ENCODE assay signal across 24 mouse cellular contexts in genomic region chr15:25918641-25919040, GRCm38 (mm10).
DNase-seq lines count a peak whose midpoint lies in the region; ATAC-seq and TF ChIP-seq lines count a peak whose summit lies in the region.
"Had no signal": no experiment of that assay in that cellular context is flagged by ENCODE, and none has a peak within 500 bp of the region (broad histone marks: within the 10 kb centered on the region; RNA-seq: fewer than 3 reads in every experiment).

No protein-coding gene starts in this region.

- no peak for ATAC-seq in liver, embryonic 12.5 days
- no peak for ATAC-seq in heart, embryonic 13.5 days (ENCODE audit: extremely low read depth, insufficient number of reproducible peaks, low FRiP score, low TSS enrichment)
- ATAC-seq: forebrain, embryonic 13.5 days; midbrain, embryonic 15.5 days had no signal

- peak; percentile 35 for DNase-seq in adrenal gland, postnatal 10 days
- no peak for DNase-seq in adrenal gland, postnatal 25 days
- DNase-seq in liver, adult 2 months (ENCODE audit: extremely low read depth, low read depth, low spot score) = peak; percentile 47
- peak; percentile 50 for DNase-seq in skeletal muscle tissue, adult 2 months (ENCODE audit: low read depth, low spot score)
- DNase-seq in c-Kit-positive CD71-positive TER-119-positive erythroid progenitor cells, embryonic 14.5 days (ENCODE audit: low spot score) = no peak
- DNase-seq: cerebellum, adult 9-10 months; kidney, adult 11 months; kidney, postnatal 36 days; layer of hippocampus, postnatal 36 days; lung, embryonic 14.5 days; retina, postnatal 1 day; right cerebral cortex, postnatal 25 days; thymus, postnatal 25 days had no signal

- no peaks in the 10 kb centered on the region for H3K79me2 ChIP-seq in liver, adult 2 months (ENCODE audit: control insufficient read depth, insufficient read depth, low read length)

- no peak overlapping the region for H3K27ac ChIP-seq in liver, adult 2 months (replicated peaks; ENCODE audit: insufficient read depth, low read depth, low read length)
- H3K27ac ChIP-seq in liver, embryonic 12.5 days = no peak overlapping the region
- H3K27ac ChIP-seq in heart, embryonic 13.5 days (replicated peaks) = peak overlapping the region; percentile 85
- H3K27ac ChIP-seq: forebrain, embryonic 13.5 days; hindbrain, embryonic 13.5 days; kidney, embryonic 15.5 days; limb, embryonic 13.5 days; liver, embryonic 14.5 days; midbrain, embryonic 15.5 days; neural tube, embryonic 13.5 days had no signal

- TF ChIP-seq CTCF in liver, adult 2 months (IDR thresholded peaks at IDR 0.05; ENCODE audit: low read depth, low read length) = no peak

- H3K4me1 ChIP-seq in liver, adult 2 months (ENCODE audit: control insufficient read depth, insufficient read depth, low read length) = peaks cover 9% of the 10 kb centered on the region
- no peaks in the 10 kb centered on the region for H3K4me1 ChIP-seq in liver, embryonic 12.5 days
- H3K4me1 ChIP-seq in heart, embryonic 13.5 days = peaks cover 79% of the 10 kb centered on the region
- H3K4me1 ChIP-seq: forebrain, embryonic 13.5 days; megakaryocyte, embryonic 14.5 days; neural tube, embryonic 13.5 days had no signal

- H3K9me3 ChIP-seq in liver, embryonic 12.5 days (replicated peaks) = no peaks in the 10 kb centered on the region
- no peaks in the 10 kb centered on the region for H3K9me3 ChIP-seq in heart, embryonic 13.5 days
- H3K9me3 ChIP-seq: forebrain, embryonic 13.5 days; hindbrain, embryonic 13.5 days; kidney, embryonic 15.5 days; limb, embryonic 13.5 days; megakaryocyte, embryonic 14.5 days; midbrain, embryonic 15.5 days; neural tube, embryonic 13.5 days had no signal

- no peak for TF ChIP-seq POLR2A in liver, adult 2 months (IDR thresholded peaks at IDR 0.05; ENCODE audit: extremely low read depth, insufficient read depth, low read length)

- H3K36me3 ChIP-seq in liver, adult 2 months (ENCODE audit: control insufficient read depth, insufficient read depth, low read length) = no peaks in the 10 kb centered on the region
- H3K36me3 ChIP-seq in liver, embryonic 12.5 days = no peaks in the 10 kb centered on the region
- no peaks in the 10 kb centered on the region for H3K36me3 ChIP-seq in heart, embryonic 13.5 days
- H3K36me3 ChIP-seq: hindbrain, embryonic 13.5 days; kidney, embryonic 15.5 days; limb, embryonic 13.5 days; midbrain, embryonic 15.5 days; neural tube, embryonic 13.5 days had no signal

- H3K9ac ChIP-seq in liver, adult 2 months (ENCODE audit: low read depth, low read length) = no peak overlapping the region
- H3K9ac ChIP-seq in liver, embryonic 12.5 days = no peak overlapping the region
- H3K9ac ChIP-seq in heart, embryonic 13.5 days = no peak overlapping the region
- H3K9ac ChIP-seq: forebrain, embryonic 13.5 days; hindbrain, embryonic 13.5 days; kidney, embryonic 15.5 days; limb, embryonic 13.5 days; liver, embryonic 14.5 days; lung, embryonic 14.5 days; midbrain, embryonic 15.5 days; neural tube, embryonic 13.5 days had no signal

- no peak overlapping the region for H3K4me2 ChIP-seq in liver, embryonic 12.5 days
- H3K4me2 ChIP-seq in heart, embryonic 13.5 days = no peak overlapping the region
- H3K4me2 ChIP-seq: forebrain, embryonic 13.5 days; hindbrain, embryonic 13.5 days; kidney, embryonic 15.5 days; limb, embryonic 13.5 days; lung, embryonic 14.5 days; midbrain, embryonic 15.5 days; neural tube, embryonic 13.5 days had no signal

- no peaks in the 10 kb centered on the region for H3K27me3 ChIP-seq in liver, adult 2 months (ENCODE audit: control insufficient read depth, insufficient read depth, low read length)
- H3K27me3 ChIP-seq in liver, embryonic 12.5 days (replicated peaks) = no peaks in the 10 kb centered on the region
- no peaks in the 10 kb centered on the region; the same call in 1 of the 2 replicates for H3K27me3 ChIP-seq in heart, embryonic 13.5 days (replicated peaks)
- H3K27me3 ChIP-seq: forebrain, embryonic 13.5 days; hindbrain, embryonic 13.5 days; kidney, embryonic 15.5 days; limb, embryonic 13.5 days; megakaryocyte, embryonic 14.5 days; midbrain, embryonic 15.5 days; neural tube, embryonic 13.5 days had no signal

- H3K4me3 ChIP-seq in liver, adult 2 months (ENCODE audit: insufficient read depth, low read depth, low read length) = no peak overlapping the region
- H3K4me3 ChIP-seq in liver, embryonic 12.5 days = no peak overlapping the region
- H3K4me3 ChIP-seq in heart, embryonic 13.5 days = no peak overlapping the region
- H3K4me3 ChIP-seq: forebrain, embryonic 13.5 days; hindbrain, embryonic 13.5 days; kidney, embryonic 15.5 days; limb, embryonic 13.5 days; megakaryocyte, embryonic 14.5 days; midbrain, embryonic 15.5 days; myocyte; neural tube, embryonic 13.5 days had no signal

- 79% methylated on average over 7 of the region's 7 CpGs for WGBS in liver, adult 2 months
- 70% methylated on average over 7 of the region's 7 CpGs for WGBS in liver, embryonic 12.5 days (ENCODE audit: insufficient replicate concordance)
- 57% methylated on average over 7 of the region's 7 CpGs for WGBS in heart, embryonic 13.5 days

Comparison
In these comparisons a context has a peak if more than half of its experiments do, and no peak if none do; other contexts are left out.
1. DNase-seq: peak in adrenal gland, postnatal 10 days (single experiment), liver, adult 2 months (single experiment) and skeletal muscle tissue, adult 2 months (single experiment); none in adrenal gland, postnatal 25 days (single experiment) and c-Kit-positive CD71-positive TER-119-positive erythroid progenitor cells, embryonic 14.5 days (single experiment).